Mouse (Mus musculus): ENCODE results near the gene Arl9.

GRCm38 (mm10) chr5:76998416-76998815, 5.4 kb upstream of the Arl9 start:
- TF ChIP-seq CTCF (IDR thresholded peaks at IDR 0.05; ENCODE audit: low read depth) (peak; percentile 76), EP300 (optimal IDR thresholded peaks at IDR 0.05) (no peak)
